Mouse (Mus musculus): Measurements from ENCODE around the gene Frmd4a. TPM values are rescaled to one million over a fixed set of nuclear protein-coding genes. Genes with fewer than 3 reads are reported as not detected.
"Not testable (repeated sequence)": the region's sequence is repeated elsewhere in the genome, so short reads cannot be mapped to it uniquely, and the experiment has no call there.

Frmd4a gene
- total RNA-seq, 1 experiment from 2014 or later: 3.1 TPM

DNA sequence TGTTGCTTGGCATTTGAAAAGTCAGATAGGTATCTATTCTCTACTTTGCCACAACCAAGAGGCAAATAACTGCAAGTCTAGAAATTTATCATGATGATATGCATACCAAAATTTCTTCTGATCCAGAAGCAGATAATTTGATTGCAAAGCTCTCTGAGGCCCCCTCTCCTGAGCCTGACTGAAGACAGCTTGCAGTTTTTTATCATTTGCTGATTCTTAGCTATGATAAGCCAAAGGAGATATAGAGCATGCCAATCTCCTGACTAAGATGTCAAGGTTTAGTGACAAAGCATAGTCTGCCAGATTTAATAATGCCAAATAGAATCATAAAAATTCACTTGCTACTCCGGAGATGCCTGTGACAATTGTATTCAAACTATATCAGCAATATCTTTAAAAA is 240.1 kb downstream of the Frmd4a start:
- no peak for ATAC-seq (ENCODE audit: extremely low read depth, insufficient number of reproducible peaks, low FRiP score, poor library complexity, severe bottlenecking)

- not testable (repeated sequence) for ATAC-seq (ENCODE audit: extremely low read depth, insufficient number of reproducible peaks, low FRiP score, poor library complexity, severe bottlenecking)
Observed at GRCm38 (mm10) chr2:4258803-4259202, 241.3 kb downstream of the Frmd4a start.

DNA sequence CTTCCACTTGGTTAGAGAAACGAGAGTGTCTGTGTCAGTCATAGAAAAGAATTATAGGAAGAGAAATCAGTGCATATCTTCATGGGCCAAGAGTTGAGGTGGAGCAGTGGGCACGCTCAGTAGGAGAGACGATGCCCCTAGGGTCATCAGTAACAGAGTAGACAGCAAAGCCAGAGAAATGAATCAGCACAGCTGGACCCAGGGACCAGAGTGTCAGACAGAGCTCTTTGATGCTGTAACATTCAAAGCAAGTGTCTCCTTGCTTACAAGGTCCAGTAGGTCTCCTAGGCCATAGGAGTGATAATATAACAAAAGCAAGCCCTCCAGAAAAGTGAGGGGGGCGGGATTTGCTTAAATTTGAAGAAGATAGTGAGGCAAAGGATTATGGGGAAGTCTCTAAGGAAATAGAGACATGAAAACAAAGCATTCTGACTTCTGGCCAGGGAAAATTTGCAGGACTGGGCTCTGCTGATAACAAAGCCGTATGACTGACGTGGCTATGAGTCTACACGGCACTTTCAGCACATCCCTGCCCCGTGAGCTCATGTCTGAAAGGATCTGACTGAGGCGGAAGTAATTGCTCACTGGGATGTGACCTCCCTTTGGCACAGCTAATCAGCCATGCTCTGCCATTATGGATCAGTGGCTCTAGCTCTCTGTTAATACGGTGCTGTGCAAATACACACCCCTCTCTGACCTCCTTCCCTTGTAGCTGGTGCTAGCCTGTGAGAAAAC is 243.0 kb downstream of the Frmd4a start:
- no peak for ATAC-seq (ENCODE audit: extremely low read depth, insufficient number of reproducible peaks, low FRiP score, poor library complexity, severe bottlenecking)

DNA sequence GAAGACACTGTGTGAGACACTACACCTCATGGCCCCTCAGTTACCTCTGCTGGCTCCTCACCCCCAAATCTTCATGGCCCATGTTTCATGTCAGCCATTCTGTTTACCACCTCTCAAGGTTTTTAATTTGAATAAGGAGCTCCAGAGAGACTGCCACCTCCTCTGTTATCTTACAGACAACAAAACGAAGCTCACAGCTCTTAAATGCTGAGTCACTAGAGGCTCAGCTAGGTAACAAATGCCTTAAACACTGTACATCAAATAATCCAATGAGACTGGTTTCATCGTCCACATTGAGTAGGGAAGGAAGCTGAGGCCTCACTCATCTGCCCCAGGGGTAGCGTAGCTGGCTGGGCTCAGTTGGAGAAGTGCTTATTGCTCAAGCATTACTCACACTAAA is 245.2 kb downstream of the Frmd4a start:
- ATAC-seq (ENCODE audit: extremely low read depth, insufficient number of reproducible peaks, low FRiP score, poor library complexity, severe bottlenecking): no peak

DNA sequence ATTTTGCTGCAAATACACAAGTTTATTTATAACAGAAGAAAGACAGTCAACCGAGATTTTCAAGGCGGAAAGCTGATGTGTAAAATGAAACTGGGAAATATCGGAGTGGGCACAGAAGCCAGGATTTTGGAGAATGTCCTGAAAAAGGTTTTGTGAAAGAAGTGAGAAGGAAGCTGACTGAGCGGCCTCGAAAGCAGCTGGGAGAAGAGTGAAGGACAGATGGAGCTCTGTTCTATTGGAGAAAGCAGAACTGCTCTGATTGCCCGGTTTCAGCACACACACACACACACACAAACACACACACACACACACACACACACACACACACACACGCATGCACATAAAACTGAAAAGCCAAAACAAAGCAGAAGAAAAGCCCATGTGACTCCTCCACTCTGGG is 249.9 kb downstream of the Frmd4a start:
- ATAC-seq (ENCODE audit: extremely low read depth, insufficient number of reproducible peaks, low FRiP score, poor library complexity, severe bottlenecking): no peak

DNA sequence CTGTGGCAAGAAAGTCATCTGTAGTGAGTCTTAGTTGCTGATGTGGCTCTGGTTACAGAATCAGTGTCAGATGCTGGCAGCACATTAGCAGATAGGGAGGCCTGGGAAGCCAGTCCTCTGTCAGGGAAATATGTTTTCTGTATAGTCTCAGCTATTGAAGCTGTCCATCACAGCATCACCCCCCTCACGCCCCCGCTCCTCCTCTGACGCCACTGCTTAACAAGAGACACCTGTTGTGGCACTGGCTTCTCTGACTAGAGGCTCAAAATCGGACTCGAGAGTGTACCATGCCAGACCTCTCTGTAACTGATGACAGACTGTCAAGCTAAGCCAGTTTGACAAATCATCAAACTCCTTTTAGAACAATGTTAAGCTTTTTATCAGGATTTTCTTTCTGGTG is 265.3 kb downstream of the Frmd4a start:
- no peak for ATAC-seq (ENCODE audit: extremely low read depth, insufficient number of reproducible peaks, low FRiP score, poor library complexity, severe bottlenecking)

DNA sequence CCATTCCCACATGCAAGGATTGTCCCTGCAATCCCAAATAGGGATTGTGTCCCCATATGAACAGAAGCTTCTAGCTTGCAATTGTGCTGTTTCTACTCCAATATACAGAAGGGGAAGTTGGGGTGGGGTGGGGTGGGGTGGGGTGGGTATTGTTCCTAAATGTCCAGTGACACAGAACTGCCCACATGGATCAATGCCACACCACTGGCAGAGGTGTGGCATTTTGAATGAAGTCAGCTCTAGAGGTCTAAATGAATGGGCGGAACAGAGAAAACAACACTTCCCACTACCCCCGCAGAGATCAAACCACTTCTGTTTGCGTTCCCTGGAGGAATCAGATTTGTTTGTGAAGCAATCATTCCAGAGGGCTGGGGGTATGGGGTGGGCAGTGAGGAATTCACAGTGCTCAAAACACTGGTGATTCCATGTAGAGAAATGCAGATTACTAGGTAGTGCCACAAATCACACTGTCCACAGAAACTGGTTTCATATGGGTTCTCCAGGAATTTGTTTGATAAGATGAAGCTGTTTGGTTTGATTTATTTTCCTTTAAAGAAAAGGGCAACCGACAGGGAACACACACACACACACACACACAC is 268.3 kb downstream of the Frmd4a start:
- no peak for ATAC-seq (ENCODE audit: extremely low read depth, insufficient number of reproducible peaks, low FRiP score, poor library complexity, severe bottlenecking)

- no peak for ATAC-seq (ENCODE audit: extremely low read depth, insufficient number of reproducible peaks, low FRiP score, poor library complexity, severe bottlenecking)
Observed at GRCm38 (mm10) chr2:4286390-4286901, 268.9 kb downstream of the Frmd4a start.

DNA sequence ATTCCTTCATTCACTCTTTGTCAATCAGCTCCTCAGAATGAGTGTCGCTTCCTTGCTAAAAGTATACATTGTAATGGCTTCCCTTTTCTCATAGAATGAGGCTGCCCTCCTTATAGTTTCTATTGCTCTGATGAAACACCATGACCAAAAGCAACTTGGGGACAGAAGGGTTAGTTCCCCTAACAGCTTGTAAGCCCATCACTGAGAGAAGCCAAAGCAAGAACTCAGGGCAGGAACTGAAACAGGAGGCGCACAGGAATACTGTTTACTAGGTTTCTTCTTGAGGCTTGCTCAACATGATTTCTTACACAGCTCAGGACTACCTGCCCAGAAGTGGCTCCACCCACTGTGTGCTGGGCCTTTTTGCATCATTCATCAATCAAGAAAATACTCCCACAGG is 273.0 kb downstream of the Frmd4a start:
- ATAC-seq (ENCODE audit: extremely low read depth, insufficient number of reproducible peaks, low FRiP score, poor library complexity, severe bottlenecking): no peak

DNA sequence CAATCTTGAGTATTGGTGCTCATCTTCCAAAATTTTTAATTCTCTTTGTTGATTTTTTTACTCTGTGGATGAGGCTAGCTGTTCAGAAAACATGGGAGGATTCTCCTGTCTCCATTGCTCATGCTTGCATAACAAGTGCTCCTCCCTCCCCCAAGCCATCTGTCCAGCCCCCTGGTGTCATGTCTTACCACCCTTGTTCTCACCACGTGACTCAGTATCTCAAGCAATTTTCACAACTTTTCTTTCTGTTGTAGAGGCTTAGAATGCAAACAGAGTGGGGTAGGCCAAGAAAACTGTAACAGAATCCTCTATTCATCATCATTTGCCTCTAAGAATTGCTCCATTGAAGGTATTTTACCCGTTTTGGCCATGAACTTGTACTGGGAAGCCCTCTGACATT is 273.6 kb downstream of the Frmd4a start:
- ATAC-seq (ENCODE audit: extremely low read depth, insufficient number of reproducible peaks, low FRiP score, poor library complexity, severe bottlenecking): no peak

DNA sequence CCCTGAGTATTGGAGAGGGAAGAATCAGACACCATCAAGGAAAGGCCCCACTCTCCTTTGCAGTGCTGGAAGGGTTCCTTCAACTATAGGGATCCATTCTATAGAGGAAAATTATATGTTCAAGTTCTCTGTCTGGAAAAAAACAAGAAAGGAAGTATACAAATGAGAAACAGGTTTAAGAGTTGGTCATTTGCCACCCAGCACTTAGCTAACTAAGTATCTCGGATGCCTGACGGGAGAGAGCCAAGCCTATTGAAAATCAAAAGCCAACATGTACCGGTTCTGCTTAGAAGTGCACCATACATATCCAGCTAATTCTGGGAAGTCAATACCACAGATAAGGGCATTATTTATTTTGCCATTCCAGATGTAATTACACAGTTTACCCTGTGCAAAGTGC is 274.2 kb downstream of the Frmd4a start:
- no peak for ATAC-seq (ENCODE audit: extremely low read depth, insufficient number of reproducible peaks, low FRiP score, poor library complexity, severe bottlenecking)

GRCm38 (mm10) chr2:4293726-4294125 is 276.2 kb downstream of the Frmd4a start:
- ATAC-seq (ENCODE audit: extremely low read depth, insufficient number of reproducible peaks, low FRiP score, poor library complexity, severe bottlenecking): no peak

DNA sequence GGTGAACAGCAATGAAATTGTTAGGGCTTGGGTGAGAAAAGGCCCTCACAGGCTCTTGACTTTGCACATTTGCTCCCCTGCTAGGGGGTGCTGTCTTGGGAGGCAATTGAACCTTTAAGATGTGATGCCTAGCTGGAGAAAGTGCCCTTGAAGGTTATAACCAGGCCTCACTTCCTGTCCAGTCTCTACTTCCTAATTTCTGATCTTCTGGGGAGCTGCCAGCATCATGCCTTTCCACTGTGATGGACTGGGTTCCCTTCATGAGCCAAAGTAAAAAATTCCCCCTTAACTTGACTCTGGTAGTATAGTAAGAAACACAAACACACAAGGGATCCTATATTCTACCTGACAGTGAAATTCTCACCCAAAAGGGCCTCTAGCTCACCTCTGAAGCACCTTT is 278.1 kb downstream of the Frmd4a start:
- ATAC-seq (ENCODE audit: extremely low read depth, insufficient number of reproducible peaks, low FRiP score, poor library complexity, severe bottlenecking): no peak

DNA sequence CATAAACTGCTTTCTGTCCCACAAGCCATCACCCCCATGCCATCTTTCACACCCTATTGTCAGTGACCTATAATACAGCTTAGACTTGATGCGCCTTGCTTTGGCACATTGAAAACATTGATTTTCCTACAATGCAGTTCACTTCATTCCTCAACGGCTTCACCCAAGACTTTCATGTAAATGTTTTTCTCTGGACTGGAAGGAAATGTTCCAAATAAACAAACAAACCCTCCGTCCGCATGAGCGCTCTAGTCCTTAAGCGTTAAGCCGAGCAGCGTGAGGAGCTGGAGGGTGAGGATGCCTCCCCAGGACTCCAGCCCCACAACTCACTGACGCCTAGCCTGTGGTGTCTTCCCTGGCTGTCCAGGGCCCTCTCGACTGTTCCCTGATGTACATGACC is 279.4 kb downstream of the Frmd4a start:
- no peak for ATAC-seq (ENCODE audit: extremely low read depth, insufficient number of reproducible peaks, low FRiP score, poor library complexity, severe bottlenecking)

- ATAC-seq (ENCODE audit: extremely low read depth, insufficient number of reproducible peaks, low FRiP score, poor library complexity, severe bottlenecking): no peak
Observed at GRCm38 (mm10) chr2:4298325-4299215, 281.1 kb downstream of the Frmd4a start.

DNA sequence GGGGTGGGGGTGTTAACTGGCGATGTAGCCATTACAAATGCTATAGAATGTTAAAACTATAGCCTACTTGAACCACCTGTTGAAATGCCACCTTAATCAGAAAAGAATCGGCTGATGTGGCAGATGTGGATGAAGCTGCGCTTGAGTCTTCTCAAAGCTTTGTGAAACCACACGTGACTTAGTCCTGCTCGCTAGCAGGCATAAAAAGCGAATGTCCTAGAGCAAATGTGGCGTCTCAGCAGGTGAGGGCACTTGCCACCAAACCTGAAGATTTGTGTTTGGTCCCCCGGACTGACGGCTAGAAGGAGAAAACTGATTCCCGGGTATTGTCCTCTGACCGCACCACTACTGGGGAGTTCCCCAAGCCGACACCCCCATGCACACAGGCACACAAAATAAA is 282.1 kb downstream of the Frmd4a start:
- no peak for ATAC-seq (ENCODE audit: extremely low read depth, insufficient number of reproducible peaks, low FRiP score, poor library complexity, severe bottlenecking)

- no peak for ATAC-seq (ENCODE audit: extremely low read depth, insufficient number of reproducible peaks, low FRiP score, poor library complexity, severe bottlenecking)
Observed at GRCm38 (mm10) chr2:4300383-4300811, 282.9 kb downstream of the Frmd4a start.

- no peak for ATAC-seq (ENCODE audit: extremely low read depth, insufficient number of reproducible peaks, low FRiP score, poor library complexity, severe bottlenecking)
Observed at GRCm38 (mm10) chr2:4300816-4301215, 283.3 kb downstream of the Frmd4a start.

DNA sequence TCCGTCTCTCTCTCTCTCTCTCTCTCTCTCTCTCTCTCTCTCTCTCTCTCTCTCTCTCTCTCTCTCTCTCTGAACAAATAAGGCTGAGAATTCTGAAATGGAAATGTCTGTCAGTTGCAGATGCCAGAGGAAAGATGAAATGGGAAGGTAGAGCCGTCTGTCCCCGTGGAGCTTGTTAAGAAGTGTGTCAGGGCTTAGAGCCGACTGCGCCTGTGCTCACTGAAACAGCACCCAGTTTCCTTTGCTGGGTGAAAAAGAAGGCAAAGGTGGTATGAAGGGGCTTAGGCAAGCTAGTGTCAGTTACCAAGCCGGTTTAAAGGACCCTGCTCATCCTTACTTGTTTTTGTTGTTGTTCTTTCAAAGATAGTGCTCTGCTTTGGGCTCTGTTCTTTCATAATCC is 283.7 kb downstream of the Frmd4a start:
- no peak for ATAC-seq (ENCODE audit: extremely low read depth, insufficient number of reproducible peaks, low FRiP score, poor library complexity, severe bottlenecking)

- ATAC-seq (ENCODE audit: extremely low read depth, insufficient number of reproducible peaks, low FRiP score, poor library complexity, severe bottlenecking): no peak
Observed at GRCm38 (mm10) chr2:4301692-4302091, 284.2 kb downstream of the Frmd4a start.
